Mouse (Mus musculus) midbrain, embryonic 11.5 days (tissue): Measurements from ENCODE around the gene Haus3. TPM values are rescaled to one million over a fixed set of nuclear protein-coding genes. Genes with fewer than 3 reads are reported as not detected.

Source experiments
- ATAC-seq: fragments of 200-750 bp; cut with Nextera tagmentation; 2 replicates; pipeline ENCODE4 v1.8.0; 2017; ENCODE audit warnings: moderate TSS enrichment, moderate library complexity; ENCODE audit not compliant: low FRiP score
- DNase-seq: peaks from one replicate; pipeline ENCODE4 v3.0.0; 2015; ENCODE audit warnings: low spot score; ENCODE audit errors: missing footprints
- H3K27ac ChIP-seq: fragments of 300-500 bp; sonication (generic); 2 replicates; pipeline ENCODE4 v1.5.1; 2014; ENCODE audit warnings: low read depth, low read length
- H3K27me3 ChIP-seq: fragments of 300-500 bp; sonication (generic); 2 replicates; pipeline ENCODE4 v1.6.1; 2014; ENCODE audit warnings: mild to moderate bottlenecking, low read length, moderate library complexity, mixed read lengths; ENCODE audit not compliant: control insufficient read depth, insufficient read depth
- H3K36me3 ChIP-seq: fragments of 300-500 bp; sonication (generic); 2 replicates; pipeline ENCODE4 v1.6.1; 2014; ENCODE audit warnings: mild to moderate bottlenecking, low read length, moderate library complexity, mixed read lengths; ENCODE audit not compliant: control insufficient read depth, insufficient read depth
- H3K4me1 ChIP-seq: fragments of 300-500 bp; sonication (generic); 2 replicates; pipeline ENCODE4 v1.6.1; 2014; ENCODE audit warnings: low read length; ENCODE audit not compliant: control insufficient read depth, insufficient read depth
- H3K4me2 ChIP-seq: fragments of 300-500 bp; sonication (generic); 2 replicates; pipeline ENCODE4 v1.6.1; 2014; ENCODE audit warnings: mild to moderate bottlenecking, moderate library complexity
- H3K4me3 ChIP-seq: fragments of 300-500 bp; sonication (generic); 2 replicates; pipeline ENCODE4 v1.5.1; 2014; ENCODE audit warnings: low read depth, low read length
- H3K9ac ChIP-seq: fragments of 300-500 bp; sonication (generic); 2 replicates; pipeline ENCODE4 v1.6.1; 2014; ENCODE audit warnings: low read length
- H3K9me3 ChIP-seq: fragments of 300-500 bp; sonication (generic); 2 replicates; pipeline ENCODE4 v1.6.1; 2016; ENCODE audit warnings: low read length; ENCODE audit not compliant: control insufficient read depth
- WGBS: fragments of 180-500 bp; shearing (Covaris S2); extraction: QIAGEN DNeasy Blood & Tissue Kit; methylation state at CpG from one replicate; pipeline ENCODE4 v1.1.7; 2014; 5-methylcytosine and 5-hydroxymethylcytosine counted together
- polyA plus RNA-seq: library from polyadenylated mRNA; unstranded; fragments of >200 nt; fragmentation: Nextera tagmentation; extraction: Ambion mirVana; gene quantifications from 2 replicates; pipeline ENCODE4 v1.2.1, GENCODE M21; 2014

Gene Haus3
- polyA plus RNA-seq, 1 experiment from 2014 or later, result 47.7 TPM

DNA sequence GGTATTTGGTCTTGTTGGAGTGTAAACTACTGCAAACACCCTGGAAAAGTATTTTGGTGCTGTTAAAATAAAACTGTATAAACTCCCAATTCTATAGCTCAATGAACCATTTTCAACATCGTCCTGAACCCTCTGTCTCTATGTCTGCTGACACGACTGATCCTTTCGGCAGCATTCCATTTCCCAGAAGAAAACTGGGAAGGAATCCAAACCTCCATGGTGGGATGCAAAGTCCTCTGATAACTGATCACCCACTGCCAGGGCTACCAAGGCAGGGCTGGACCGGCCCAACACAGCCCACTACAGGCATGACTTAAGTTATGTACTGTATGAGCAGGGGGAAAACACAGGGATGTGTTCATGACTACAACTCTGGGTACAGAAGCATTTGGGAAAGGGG, 32.7 kb upstream of the Haus3 start:
- H3K27ac ChIP-seq, result no peak overlapping the region
- WGBS, result 89% methylated on average over 4 of the region's 4 CpGs

GRCm38 (mm10) chr5:34201396-34201795, 32.1 kb upstream of the Haus3 start:
- DNase-seq, result no peak
- no peak overlapping the region for H3K27ac ChIP-seq
- H3K4me1 ChIP-seq, result no peaks in the 10 kb centered on the region
- H3K27me3 ChIP-seq, result no peaks in the 10 kb centered on the region
- no peak overlapping the region for H3K4me2 ChIP-seq
- no peak overlapping the region for H3K4me3 ChIP-seq
- H3K36me3 ChIP-seq, result no peaks in the 10 kb centered on the region
- no peak overlapping the region for H3K9ac ChIP-seq
- WGBS, result 83% methylated on average over 2 of the region's 2 CpGs
- ATAC-seq, result no peak
- no peaks in the 10 kb centered on the region for H3K9me3 ChIP-seq

More for the DNA sequence above, 32.7 kb upstream of the Haus3 start:
- DNase-seq (no peak), ATAC-seq (no peak)
- Histone ChIP-seq H3K4me2 (no peak overlapping the region), H3K9ac (no peak overlapping the region), H3K4me1 (no peaks in the 10 kb centered on the region), H3K9me3 (no peaks in the 10 kb centered on the region), H3K36me3 (no peaks in the 10 kb centered on the region), H3K4me3 (no peak overlapping the region), H3K27me3 (no peaks in the 10 kb centered on the region)

- ATAC-seq, result no peak
- Histone ChIP-seq H3K36me3 (no peaks in the 10 kb centered on the region), H3K4me3 (no peak overlapping the region), H3K9ac (no peak overlapping the region), H3K9me3 (no peaks in the 10 kb centered on the region), H3K27me3 (no peaks in the 10 kb centered on the region), H3K4me2 (no peak overlapping the region), H3K4me1 (no peaks in the 10 kb centered on the region), H3K27ac (no peak overlapping the region)
- DNase-seq, result no peak
- 83% methylated on average over 6 of the region's 6 CpGs for WGBS
Observed at GRCm38 (mm10) chr5:34198615-34199014, 29.3 kb upstream of the Haus3 start.

DNA sequence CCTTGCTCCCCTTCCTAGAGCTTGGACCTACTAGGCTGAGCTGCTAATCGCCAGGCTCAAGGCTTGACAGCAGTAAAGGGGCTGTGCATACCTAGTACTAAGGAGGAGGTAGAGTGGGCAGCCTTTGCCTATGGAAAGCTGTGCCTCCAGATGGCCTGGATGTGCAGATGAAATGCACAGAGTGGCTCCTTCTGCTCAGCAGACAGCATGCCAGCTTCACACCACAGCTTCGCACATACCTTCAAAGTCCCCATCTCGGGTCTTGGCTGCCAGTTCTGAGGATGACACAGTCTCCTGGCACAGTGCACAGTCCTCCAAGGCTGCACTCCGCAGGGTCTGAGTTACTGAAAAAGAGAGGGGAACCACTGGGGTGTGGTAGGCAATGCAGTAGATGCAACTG, 27.9 kb upstream of the Haus3 start:
- H3K4me1 ChIP-seq, result no peaks in the 10 kb centered on the region
- H3K36me3 ChIP-seq, result no peaks in the 10 kb centered on the region
- no peak overlapping the region for H3K4me2 ChIP-seq
- no peak overlapping the region for H3K27ac ChIP-seq
- H3K4me3 ChIP-seq, result no peak overlapping the region
- H3K9ac ChIP-seq, result no peak overlapping the region
- DNase-seq (no peak), ATAC-seq (no peak)
- H3K27me3 ChIP-seq, result no peaks in the 10 kb centered on the region
- no peaks in the 10 kb centered on the region for H3K9me3 ChIP-seq
- whole genome bisulfite sequencing, result 74% methylated on average over 4 of the region's 4 CpGs

DNA sequence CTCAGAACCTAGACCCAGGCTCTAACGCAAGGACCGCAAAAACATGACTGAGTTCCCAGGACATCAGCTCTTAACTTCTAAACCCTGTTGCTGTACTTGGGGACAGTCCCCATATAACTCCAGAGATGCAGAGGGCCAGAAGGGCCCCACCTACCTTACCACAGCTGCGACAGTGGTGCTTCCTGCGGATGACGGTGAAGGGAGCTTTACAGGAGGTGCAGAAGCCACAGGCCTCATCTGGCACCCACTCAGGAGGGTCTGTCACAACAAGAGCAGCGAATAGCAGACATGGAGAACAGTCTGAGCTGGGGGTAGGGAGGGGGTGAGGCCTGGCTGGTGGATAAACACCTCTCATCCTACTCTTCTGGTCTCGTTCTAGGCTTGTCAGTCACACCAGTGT, 27.1 kb upstream of the Haus3 start:
- Histone ChIP-seq H3K4me1 (no peaks in the 10 kb centered on the region), H3K4me3 (no peak overlapping the region), H3K9me3 (no peaks in the 10 kb centered on the region), H3K4me2 (no peak overlapping the region), H3K27ac (no peak overlapping the region), H3K9ac (no peak overlapping the region), H3K27me3 (no peaks in the 10 kb centered on the region), H3K36me3 (no peaks in the 10 kb centered on the region)
- WGBS, result 85% methylated on average over 7 of the region's 7 CpGs
- ATAC-seq (no peak), DNase-seq (no peak)

DNA sequence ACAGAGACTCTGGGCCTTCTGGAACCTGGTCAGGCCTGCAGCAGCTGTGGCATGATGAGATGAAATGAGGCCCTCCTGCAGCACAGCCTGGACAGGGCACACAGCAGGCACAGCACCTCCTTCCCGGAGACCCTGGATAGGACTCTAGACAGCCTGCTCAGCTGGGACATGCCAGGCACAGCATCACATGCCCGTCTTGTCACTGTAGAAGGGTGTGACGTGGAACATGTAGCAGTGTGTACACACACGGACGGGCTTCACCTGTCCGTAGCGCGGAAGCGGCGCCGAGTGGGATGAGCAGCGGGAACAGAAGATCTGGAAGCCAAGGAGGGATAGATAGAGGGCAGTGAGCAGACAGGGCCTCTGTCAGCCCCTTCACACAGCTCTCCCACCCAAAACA, 26.5 kb upstream of the Haus3 start:
- 94% methylated on average over 12 of the region's 12 CpGs for WGBS
- no peaks in the 10 kb centered on the region for H3K9me3 ChIP-seq
- no peaks in the 10 kb centered on the region for H3K36me3 ChIP-seq
- H3K9ac ChIP-seq, result no peak overlapping the region
- no peak overlapping the region for H3K27ac ChIP-seq
- no peaks in the 10 kb centered on the region for H3K27me3 ChIP-seq
- ATAC-seq, result no peak
- no peaks in the 10 kb centered on the region for H3K4me1 ChIP-seq
- no peak overlapping the region for H3K4me2 ChIP-seq
- no peak overlapping the region for H3K4me3 ChIP-seq
- no peak for DNase-seq

DNA sequence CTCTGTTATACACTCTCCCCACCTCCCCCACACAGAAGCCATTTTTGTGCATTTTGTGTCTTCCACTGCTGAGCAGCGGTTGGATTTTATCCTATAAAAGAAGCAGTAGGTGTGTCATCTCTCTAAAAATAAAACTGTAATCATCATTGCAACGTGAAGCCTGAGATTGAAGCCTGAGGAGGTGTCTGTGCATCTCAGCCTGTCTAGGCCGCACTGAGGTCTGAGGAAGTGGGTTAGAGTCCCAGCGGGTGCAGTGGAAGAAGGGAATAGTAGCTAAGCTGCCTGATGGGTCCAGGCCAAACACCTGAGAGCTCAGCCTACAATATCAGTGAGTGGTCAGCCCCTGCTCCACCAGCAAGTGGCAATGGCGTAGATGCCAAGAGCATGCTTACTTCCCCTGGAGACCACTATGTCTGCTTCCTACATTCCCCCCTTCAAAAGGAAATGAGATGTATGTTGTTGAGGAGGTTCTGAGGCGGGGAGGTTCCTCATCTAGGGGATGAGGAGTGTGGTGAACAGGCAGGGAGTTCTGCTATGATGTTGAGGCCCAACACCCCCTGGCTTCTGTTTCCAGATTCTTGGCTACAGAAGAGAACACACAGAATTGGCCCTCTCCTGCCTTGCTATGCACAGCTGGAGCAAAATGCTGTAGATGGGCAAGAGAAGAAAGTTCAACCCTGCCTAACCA, 25.8 kb upstream of the Haus3 start:
- Histone ChIP-seq H3K4me1 (no peaks in the 10 kb centered on the region), H3K9ac (no peak overlapping the region), H3K27ac (no peak overlapping the region), H3K27me3 (no peaks in the 10 kb centered on the region), H3K4me2 (no peak overlapping the region), H3K36me3 (no peaks in the 10 kb centered on the region), H3K4me3 (no peak overlapping the region), H3K9me3 (no peaks in the 10 kb centered on the region)
- ATAC-seq, result no peak
- 84% methylated on average over 6 of the region's 6 CpGs for WGBS
- no peak for DNase-seq

GRCm38 (mm10) chr5:34194426-34194825, 25.1 kb upstream of the Haus3 start:
- Histone ChIP-seq H3K36me3 (no peaks in the 10 kb centered on the region), H3K4me1 (no peaks in the 10 kb centered on the region), H3K9ac (no peak overlapping the region), H3K9me3 (no peaks in the 10 kb centered on the region), H3K27ac (no peak overlapping the region), H3K27me3 (no peaks in the 10 kb centered on the region; the same call in 1 of the 2 replicates), H3K4me2 (no peak overlapping the region), H3K4me3 (no peak overlapping the region)
- ATAC-seq (no peak), DNase-seq (no peak)
- 58% methylated on average over 1 of the region's 1 CpGs for WGBS

DNA sequence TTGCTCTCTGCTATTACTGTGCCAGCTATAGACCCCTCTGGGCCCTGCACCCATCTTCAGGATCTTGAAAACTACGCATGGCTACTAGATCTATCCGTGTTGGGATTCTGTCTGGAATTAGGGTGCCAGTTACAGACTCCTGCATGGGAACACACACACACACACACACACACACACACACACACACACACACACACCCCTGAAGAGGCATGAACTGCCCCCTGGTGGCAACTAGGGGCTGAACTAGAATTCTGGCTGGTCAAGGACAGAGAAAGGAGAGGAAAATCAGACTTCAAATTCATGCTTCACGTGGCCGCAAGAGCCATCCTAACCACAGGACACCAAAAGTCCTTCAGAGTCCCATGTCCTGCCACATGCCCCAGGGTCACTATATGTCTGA, 22.5 kb upstream of the Haus3 start:
- H3K4me1 ChIP-seq, result peaks cover 5% of the 10 kb centered on the region
- no peak overlapping the region for H3K4me3 ChIP-seq
- 76% methylated on average over 4 of the region's 4 CpGs for WGBS
- no peaks in the 10 kb centered on the region for H3K36me3 ChIP-seq
- no peak overlapping the region for H3K27ac ChIP-seq
- H3K27me3 ChIP-seq, result no peaks in the 10 kb centered on the region; the same call in 1 of the 2 replicates
- no peaks in the 10 kb centered on the region for H3K9me3 ChIP-seq
- H3K4me2 ChIP-seq, result no peak overlapping the region
- no peak for ATAC-seq
- no peak for DNase-seq
- H3K9ac ChIP-seq, result no peak overlapping the region
